Mouse (Mus musculus) neural tube, embryonic 12.5 days (tissue): Measurements from ENCODE around the gene Vmn1r18. TPM values are rescaled to one million over a fixed set of nuclear protein-coding genes. Genes with fewer than 3 reads are reported as not detected.
"Not testable (repeated sequence)": the region's sequence is repeated elsewhere in the genome, so short reads cannot be mapped to it uniquely, and the experiment has no call there.

Experiments used
- ATAC-seq: fragments of 200-750 bp; cut with Nextera tagmentation; 2 replicates; pipeline ENCODE4 v1.8.0; 2017; ENCODE audit warnings: low read depth, mild to moderate bottlenecking, moderate TSS enrichment, moderate library complexity; ENCODE audit not compliant: low FRiP score
- H3K27ac ChIP-seq: fragments of 300-500 bp; sonication (generic); 2 replicates; pipeline ENCODE4 v1.5.1; 2016
- H3K27me3 ChIP-seq: fragments of 300-500 bp; sonication (generic); replicated peaks from 2 replicates; pipeline ENCODE4 v1.6.1; 2016; ENCODE audit warnings: mild to moderate bottlenecking
- H3K36me3 ChIP-seq: fragments of 300-500 bp; sonication (generic); 2 replicates; pipeline ENCODE4 v1.6.1; 2016; ENCODE audit warnings: mild to moderate bottlenecking
- H3K4me1 ChIP-seq: fragments of 300-500 bp; sonication (generic); 2 replicates; pipeline ENCODE4 v1.6.1; 2016
- H3K4me2 ChIP-seq: fragments of 300-500 bp; sonication (generic); replicated peaks from 2 replicates; pipeline ENCODE4 v1.6.1; 2016; ENCODE audit warnings: mild to moderate bottlenecking
- H3K4me3 ChIP-seq: fragments of 300-500 bp; sonication (generic); 2 replicates; pipeline ENCODE4 v1.5.1; 2016
- H3K9ac ChIP-seq: fragments of 300-500 bp; sonication (generic); 2 replicates; pipeline ENCODE4 v1.6.1; 2016; ENCODE audit warnings: mild to moderate bottlenecking
- H3K9me3 ChIP-seq: fragments of 300-500 bp; sonication (generic); 2 replicates; pipeline ENCODE4 v1.6.1; 2016; ENCODE audit warnings: mild to moderate bottlenecking
- WGBS: fragments of 180-500 bp; shearing (Covaris S2); methylation state at CpG from one replicate; pipeline ENCODE4 v1.1.7; 2016; 5-methylcytosine and 5-hydroxymethylcytosine counted together
- polyA plus RNA-seq: library from polyadenylated mRNA; unstranded; fragments of >200 nt; fragmentation: Nextera tagmentation; extraction: Ambion mirVana; gene quantifications from 2 replicates; pipeline ENCODE4 v1.2.1, GENCODE M21; 2016

Gene Vmn1r18
- polyA plus RNA-seq, result not detected in 2 replicates

DNA sequence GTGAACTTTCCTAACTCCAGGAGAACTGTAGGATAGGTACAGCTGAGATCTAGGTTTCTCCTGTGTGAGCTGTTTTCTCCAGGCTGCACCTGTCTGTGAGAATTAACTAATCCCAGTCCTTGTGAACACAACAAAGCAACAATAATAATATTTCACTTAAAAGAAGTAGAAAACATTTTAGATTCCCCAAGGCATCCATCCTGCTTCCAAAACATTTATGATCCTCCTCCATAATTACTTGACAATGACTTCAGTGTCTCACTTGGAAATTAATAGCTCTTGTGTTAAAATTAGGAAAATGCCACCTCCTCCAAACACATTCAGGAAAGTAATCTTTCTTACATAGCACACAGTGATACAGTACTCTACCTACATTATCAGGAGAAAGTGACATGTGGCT is at the start of gene Vmn1r18:
Gene Vmn1r18 (minus strand): TSS at position 101 of the 400 bp plus-strand sequence.
- ATAC-seq, result no peak
- no peaks in the 10 kb centered on the region for H3K4me1 ChIP-seq

GRCm38 (mm10) chr6:57431196-57431595 is 35.6 kb upstream of the Vmn1r18 start:
- H3K27me3 ChIP-seq, result no peaks in the 10 kb centered on the region
- H3K27ac ChIP-seq, result no peak overlapping the region
- H3K4me2 ChIP-seq, result no peak overlapping the region
- H3K36me3 ChIP-seq, result no peaks in the 10 kb centered on the region
- no peak overlapping the region for H3K9ac ChIP-seq
- no peak for ATAC-seq
- 91% methylated on average over 1 of the region's 1 CpGs for WGBS
- H3K9me3 ChIP-seq, result no peaks in the 10 kb centered on the region
- no peaks in the 10 kb centered on the region for H3K4me1 ChIP-seq
- no peak overlapping the region for H3K4me3 ChIP-seq

More for the DNA sequence above, at the start of gene Vmn1r18:
- Histone ChIP-seq H3K4me3 (no peak within 1 kb of the TSS), H3K9ac (no peak within 1 kb of the TSS), H3K27ac (no peak within 1 kb of the TSS), H3K36me3 (no peaks in the 10 kb centered on the region), H3K27me3 (no peaks in the 10 kb centered on the region), H3K4me2 (no peak within 1 kb of the TSS), H3K9me3 (no peaks in the 10 kb centered on the region)

- no peak within 1 kb of the TSS for H3K4me2 ChIP-seq
- no peak within 1 kb of the TSS for H3K27ac ChIP-seq
- no peaks in the 10 kb centered on the region for H3K27me3 ChIP-seq
- no peaks in the 10 kb centered on the region for H3K36me3 ChIP-seq
- WGBS, result 74% methylated on average over 1 of the region's 1 CpGs
- ATAC-seq, result no peak
- H3K9ac ChIP-seq, result no peak within 1 kb of the TSS
- no peaks in the 10 kb centered on the region for H3K9me3 ChIP-seq
- H3K4me1 ChIP-seq, result no peaks in the 10 kb centered on the region
- H3K4me3 ChIP-seq, result no peak within 1 kb of the TSS
These were observed 33.0 kb upstream of the Vmn1r18 start, which contains the start of gene Vmn1r20 for GRCm38 (mm10) chr6:57428630-57429029. Vmn1r20 (plus strand) TSS chr6:57428930.

- H3K4me2 ChIP-seq, H3K27ac ChIP-seq, ATAC-seq, H3K9me3 ChIP-seq, H3K4me3 ChIP-seq, H3K27me3 ChIP-seq, H3K4me1 ChIP-seq, H3K36me3 ChIP-seq, H3K9ac ChIP-seq: not testable (repeated sequence)
- WGBS, result 72% methylated on average over 3 of the region's 3 CpGs
These were observed 7.9 kb upstream of the Vmn1r18 start, which contains the start of gene Vmn1r19 for GRCm38 (mm10) chr6:57403480-57403879. Vmn1r19 (plus strand) TSS chr6:57403780.

DNA sequence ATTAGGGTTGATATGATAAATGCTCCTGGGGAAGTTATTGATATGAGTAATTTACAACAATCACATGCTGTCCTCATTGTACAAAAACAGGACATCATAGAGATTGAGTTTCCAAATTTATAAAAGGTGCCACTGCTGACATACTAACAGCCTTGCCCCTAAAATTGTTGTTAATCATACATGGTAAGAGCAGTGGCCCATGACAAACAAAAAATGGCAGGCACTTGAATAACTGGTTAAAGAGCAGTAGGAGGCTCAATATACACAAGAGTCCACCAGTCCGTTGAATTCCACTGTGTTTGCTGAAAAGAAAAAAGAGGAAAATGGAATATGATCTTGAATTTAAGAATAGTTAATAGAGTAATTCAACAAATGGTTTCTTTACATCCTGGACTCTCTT is 28.1 kb downstream of the Vmn1r18 start:
- no peaks in the 10 kb centered on the region for H3K36me3 ChIP-seq
- H3K9ac ChIP-seq, result no peak overlapping the region
- ATAC-seq, result no peak
- H3K27ac ChIP-seq, result no peak overlapping the region
- H3K4me2 ChIP-seq, result no peak overlapping the region
- H3K4me1 ChIP-seq, result no peaks in the 10 kb centered on the region
- H3K9me3 ChIP-seq, result no peaks in the 10 kb centered on the region
- no peaks in the 10 kb centered on the region for H3K27me3 ChIP-seq
- WGBS, result 86% methylated on average over 1 of the region's 1 CpGs
- H3K4me3 ChIP-seq, result no peak overlapping the region

GRCm38 (mm10) chr6:57365866-57366265 is 29.7 kb downstream of the Vmn1r18 start:
- not testable (repeated sequence) for H3K9me3 ChIP-seq, H3K4me3 ChIP-seq, H3K27me3 ChIP-seq, H3K36me3 ChIP-seq, H3K9ac ChIP-seq, H3K4me2 ChIP-seq, H3K27ac ChIP-seq, ATAC-seq, H3K4me1 ChIP-seq
- WGBS, result 90% methylated on average over 1 of the region's 1 CpGs

DNA sequence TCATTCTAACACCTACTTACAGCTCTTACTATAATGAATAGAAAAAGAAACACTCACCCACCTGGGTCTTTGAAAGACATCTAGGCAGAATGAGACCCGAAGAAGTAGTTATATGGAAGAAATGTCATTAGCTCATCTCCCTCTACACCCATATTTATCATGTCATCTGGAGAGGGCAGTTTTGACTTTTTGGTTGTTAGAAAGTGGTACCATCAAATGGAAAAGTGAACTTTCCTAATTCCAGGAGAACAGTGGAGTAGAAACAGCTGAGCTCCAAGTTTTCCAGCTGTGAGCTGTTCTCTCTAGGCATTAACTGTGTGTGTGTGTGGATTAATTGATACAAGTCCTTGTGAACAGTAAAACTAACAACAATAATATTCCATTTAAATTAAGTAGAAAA is 32.0 kb downstream of the Vmn1r18 start, which contains the start of gene Vmn1r17:
Gene Vmn1r17 (minus strand): TSS at position 101 of the 400 bp plus-strand sequence.
- H3K4me2 ChIP-seq, result no peak within 1 kb of the TSS
- ATAC-seq, result no peak
- H3K9ac ChIP-seq, result no peak within 1 kb of the TSS
- H3K9me3 ChIP-seq, result no peaks in the 10 kb centered on the region
- no peaks in the 10 kb centered on the region for H3K27me3 ChIP-seq
- no peaks in the 10 kb centered on the region for H3K36me3 ChIP-seq
- no peaks in the 10 kb centered on the region for H3K4me1 ChIP-seq
- no peak within 1 kb of the TSS for H3K27ac ChIP-seq
- 90% methylated on average over 1 of the region's 1 CpGs for WGBS
- no peak within 1 kb of the TSS for H3K4me3 ChIP-seq

- Histone ChIP-seq H3K9me3 (no peaks in the 10 kb centered on the region), H3K27ac (no peak overlapping the region), H3K36me3 (no peaks in the 10 kb centered on the region), H3K27me3 (no peaks in the 10 kb centered on the region), H3K9ac (no peak overlapping the region), H3K4me3 (no peak overlapping the region), H3K4me1 (no peaks in the 10 kb centered on the region), H3K4me2 (no peak overlapping the region)
- WGBS, result 86% methylated on average over 2 of the region's 2 CpGs
- ATAC-seq, result no peak
These were observed 38.7 kb downstream of the Vmn1r18 start for GRCm38 (mm10) chr6:57356864-57357263.

- no peak within 1 kb of the TSS for H3K27ac ChIP-seq
- WGBS, result 77% methylated on average over 3 of the region's 3 CpGs
- H3K9me3 ChIP-seq, result 0 out of 2 replicates have a peak, but pooled peaks cover 3% of the 10 kb centered on the region
- no peak within 1 kb of the TSS for H3K9ac ChIP-seq
- H3K36me3 ChIP-seq, result no peaks in the 10 kb centered on the region
- H3K4me2 ChIP-seq, result no peak within 1 kb of the TSS
- H3K4me3 ChIP-seq, result no peak within 1 kb of the TSS
- H3K4me1 ChIP-seq, result no peaks in the 10 kb centered on the region
- H3K27me3 ChIP-seq, result no peaks in the 10 kb centered on the region
- no peak for ATAC-seq
These were observed 66.2 kb downstream of the Vmn1r18 start, which contains the start of gene Vmn1r16 for GRCm38 (mm10) chr6:57329394-57329793. Vmn1r16 (minus strand) TSS chr6:57329494.

Other genes with a start within 250 kb of the Vmn1r18 start
- gene Vmn1r12, start 238.9 kb downstream of the Vmn1r18 start, polyA plus RNA-seq, result not detected in 2 replicates
- not detected in 2 replicates for gene Vmn1r13, start 192.5 kb downstream of the Vmn1r18 start, polyA plus RNA-seq
- gene Vmn1r14, start 164.1 kb downstream of the Vmn1r18 start, polyA plus RNA-seq, result not detected in 2 replicates
- gene Vmn1r15, start 137.8 kb downstream of the Vmn1r18 start, polyA plus RNA-seq, result not detected in 2 replicates
- not detected in 2 replicates for gene Vmn1r16, start 66.3 kb downstream of the Vmn1r18 start, polyA plus RNA-seq
- not detected in 2 replicates for gene Vmn1r17, start 32.1 kb downstream of the Vmn1r18 start, polyA plus RNA-seq
- gene Vmn1r19, start 8.0 kb upstream of the Vmn1r18 start, polyA plus RNA-seq, result not detected in 2 replicates
- gene Vmn1r20, start 33.1 kb upstream of the Vmn1r18 start, polyA plus RNA-seq, result not detected in 2 replicates
- gene Ppm1k, start 139.7 kb upstream of the Vmn1r18 start, polyA plus RNA-seq, result 6.6 and 7.1 TPM in 2 replicates
- 1.6 and 1.9 TPM in 2 replicates for gene Herc6, start 185.2 kb upstream of the Vmn1r18 start, polyA plus RNA-seq